Mouse (Mus musculus): Measurements from ENCODE around the gene Hpn. TPM values are rescaled to one million over a fixed set of nuclear protein-coding genes. Genes with fewer than 3 reads are reported as not detected.

Gene Hpn
- polyA plus RNA-seq, 1 experiment from 2014 or later, result 21.2 TPM

GRCm38 (mm10) chr7:31123697-31124096 lies 8.6 kb upstream of the Hpn start:
- 79% methylated on average over 3 of the region's 3 CpGs for WGBS

GRCm38 (mm10) chr7:31122641-31123631 lies 7.8 kb upstream of the Hpn start:
- Histone ChIP-seq H3K4me2 (replicated peaks; ENCODE audit: low read depth) (no peak overlapping the region), H3K9me3 (ENCODE audit: control insufficient read depth) (no peaks in the 10 kb centered on the region), H3K4me1 (replicated peaks; ENCODE audit: control insufficient read depth, insufficient read depth, low read length) (no peaks in the 10 kb centered on the region), H3K36me3 (ENCODE audit: control insufficient read depth, insufficient read depth) (no peaks in the 10 kb centered on the region), H3K27me3 (replicated peaks; ENCODE audit: control insufficient read depth, insufficient read depth, low read length) (peaks cover 32% of the 10 kb centered on the region), H3K4me3 (ENCODE audit: low read depth, low read length) (no peak overlapping the region), H3K9ac (ENCODE audit: low read depth, low read length) (no peak overlapping the region), H3K27ac (ENCODE audit: low read depth, low read length) (no peak overlapping the region)
- 89% methylated on average over 16 of the region's 16 CpGs for WGBS
- no peak for ATAC-seq
- TF ChIP-seq CTCF (IDR thresholded peaks at IDR 0.05; ENCODE audit: low read depth), result no peak

More at GRCm38 (mm10) chr7:31123697-31124096, 8.6 kb upstream of the Hpn start:
- Histone ChIP-seq H3K27me3 (replicated peaks; ENCODE audit: control insufficient read depth, insufficient read depth, low read length) (peaks cover 36% of the 10 kb centered on the region), H3K4me2 (replicated peaks; ENCODE audit: low read depth) (no peak overlapping the region), H3K9ac (ENCODE audit: low read depth, low read length) (no peak overlapping the region), H3K9me3 (ENCODE audit: control insufficient read depth) (no peaks in the 10 kb centered on the region), H3K36me3 (ENCODE audit: control insufficient read depth, insufficient read depth) (no peaks in the 10 kb centered on the region), H3K4me1 (replicated peaks; ENCODE audit: control insufficient read depth, insufficient read depth, low read length) (no peaks in the 10 kb centered on the region), H3K4me3 (ENCODE audit: low read depth, low read length) (no peak overlapping the region), H3K27ac (ENCODE audit: low read depth, low read length) (no peak overlapping the region)
- no peak for ATAC-seq
- no peak for TF ChIP-seq CTCF (IDR thresholded peaks at IDR 0.05; ENCODE audit: low read depth)

- Histone ChIP-seq H3K4me3 (ENCODE audit: low read depth, low read length) (no peak overlapping the region), H3K4me1 (replicated peaks; ENCODE audit: control insufficient read depth, insufficient read depth, low read length) (0 out of 2 replicates have a peak, but pooled peaks cover 7% of the 10 kb centered on the region), H3K9me3 (ENCODE audit: control insufficient read depth) (no peaks in the 10 kb centered on the region), H3K9ac (ENCODE audit: low read depth, low read length) (no peak overlapping the region), H3K27ac (ENCODE audit: low read depth, low read length) (no peak overlapping the region), H3K4me2 (replicated peaks; ENCODE audit: low read depth) (no peak overlapping the region), H3K27me3 (replicated peaks; ENCODE audit: control insufficient read depth, insufficient read depth, low read length) (0 out of 2 replicates have a peak, but pooled peaks cover under 1% of the 10 kb centered on the region), H3K36me3 (ENCODE audit: control insufficient read depth, insufficient read depth) (no peaks in the 10 kb centered on the region)
- no peak for ATAC-seq
- TF ChIP-seq CTCF (IDR thresholded peaks at IDR 0.05; ENCODE audit: low read depth), result no peak
- 94% methylated on average over 5 of the region's 5 CpGs for WGBS
These were observed 4.5 kb upstream of the Hpn start for GRCm38 (mm10) chr7:31119556-31119955.

- Histone ChIP-seq H3K27me3 (replicated peaks; ENCODE audit: control insufficient read depth, insufficient read depth, low read length) (no peaks in the 10 kb centered on the region), H3K9me3 (ENCODE audit: control insufficient read depth) (no peaks in the 10 kb centered on the region), H3K27ac (ENCODE audit: low read depth, low read length) (no peak overlapping the region), H3K4me2 (replicated peaks; ENCODE audit: low read depth) (no peak overlapping the region), H3K4me3 (ENCODE audit: low read depth, low read length) (no peak overlapping the region), H3K4me1 (replicated peaks; ENCODE audit: control insufficient read depth, insufficient read depth, low read length) (0 out of 2 replicates have a peak, but pooled peaks cover 7% of the 10 kb centered on the region), H3K9ac (ENCODE audit: low read depth, low read length) (no peak overlapping the region), H3K36me3 (ENCODE audit: control insufficient read depth, insufficient read depth) (no peaks in the 10 kb centered on the region)
- 87% methylated on average over 7 of the region's 7 CpGs for WGBS
- no peak for TF ChIP-seq CTCF (IDR thresholded peaks at IDR 0.05; ENCODE audit: low read depth)
- ATAC-seq, result no peak
These were observed 3.4 kb upstream of the Hpn start for GRCm38 (mm10) chr7:31118486-31118885.

- Histone ChIP-seq H3K4me2 (replicated peaks; ENCODE audit: low read depth) (no peak overlapping the region), H3K27ac (ENCODE audit: low read depth, low read length) (no peak overlapping the region), H3K4me3 (ENCODE audit: low read depth, low read length) (no peak overlapping the region), H3K4me1 (replicated peaks; ENCODE audit: control insufficient read depth, insufficient read depth, low read length) (0 out of 2 replicates have a peak, but pooled peaks cover 7% of the 10 kb centered on the region), H3K27me3 (replicated peaks; ENCODE audit: control insufficient read depth, insufficient read depth, low read length) (no peaks in the 10 kb centered on the region), H3K9me3 (ENCODE audit: control insufficient read depth) (no peaks in the 10 kb centered on the region), H3K36me3 (ENCODE audit: control insufficient read depth, insufficient read depth) (no peaks in the 10 kb centered on the region), H3K9ac (ENCODE audit: low read depth, low read length) (no peak overlapping the region)
- WGBS, result 90% methylated on average over 11 of the region's 11 CpGs
- no peak for TF ChIP-seq CTCF (IDR thresholded peaks at IDR 0.05; ENCODE audit: low read depth)
- ATAC-seq, result no peak
These were observed 2.4 kb upstream of the Hpn start for GRCm38 (mm10) chr7:31117465-31117864.

- TF ChIP-seq CTCF (IDR thresholded peaks at IDR 0.05; ENCODE audit: low read depth), result no peak
- WGBS, result 60% methylated on average over 16 of the region's 16 CpGs
- Histone ChIP-seq H3K27me3 (replicated peaks; ENCODE audit: control insufficient read depth, insufficient read depth, low read length) (no peaks in the 10 kb centered on the region), H3K4me1 (replicated peaks; ENCODE audit: control insufficient read depth, insufficient read depth, low read length) (0 out of 2 replicates have a peak, but pooled peaks cover 7% of the 10 kb centered on the region), H3K4me2 (replicated peaks; ENCODE audit: low read depth) (no peak overlapping the region), H3K4me3 (ENCODE audit: low read depth, low read length) (no peak overlapping the region), H3K9ac (ENCODE audit: low read depth, low read length) (no peak overlapping the region), H3K9me3 (ENCODE audit: control insufficient read depth) (no peaks in the 10 kb centered on the region), H3K27ac (ENCODE audit: low read depth, low read length) (no peak overlapping the region), H3K36me3 (ENCODE audit: control insufficient read depth, insufficient read depth) (no peaks in the 10 kb centered on the region)
- no peak for ATAC-seq
These were observed 1.6 kb upstream of the Hpn start for GRCm38 (mm10) chr7:31116721-31117145.
